Mouse (Mus musculus): ENCODE measurements around the gene Rnf121. TPM values are rescaled to one million over a fixed set of nuclear protein-coding genes. Genes with fewer than 3 reads are reported as not detected.
A peak's percentile ranks its signal among the peaks of the same experiment; 100 is the strongest.

Rnf121 gene
- polyA plus RNA-seq, 1 experiment from 2014 or later, result 31.0 TPM

GRCm38 (mm10) chr7:102014995-102015394, 50.3 kb downstream of the Rnf121 start:
- Histone ChIP-seq H3K27me3 (ENCODE audit: low read depth, poor library complexity, severe bottlenecking) (no peaks in the 10 kb centered on the region), H3K36me3 (peaks cover 100% of the 10 kb centered on the region), H3K4me1 (no peaks in the 10 kb centered on the region), H3K27ac (no peak overlapping the region), H3K4me3 (no peak overlapping the region), H3K9me3 (replicated peaks) (no peaks in the 10 kb centered on the region)
- 88% methylated on average over 2 of the region's 2 CpGs for WGBS
- no peak for DNase-seq (ENCODE audit: low spot score)

- no peak for DNase-seq (ENCODE audit: low spot score)
Measured at GRCm38 (mm10) chr7:102013416-102013815, 51.9 kb downstream of the Rnf121 start.

GRCm38 (mm10) chr7:102011855-102012254, 53.4 kb downstream of the Rnf121 start:
- no peak for DNase-seq (ENCODE audit: low spot score)
- Histone ChIP-seq H3K27ac (no peak overlapping the region), H3K27me3 (ENCODE audit: low read depth, poor library complexity, severe bottlenecking) (no peaks in the 10 kb centered on the region), H3K36me3 (peaks cover 100% of the 10 kb centered on the region), H3K4me3 (no peak overlapping the region), H3K4me1 (no peaks in the 10 kb centered on the region), H3K9me3 (replicated peaks) (no peaks in the 10 kb centered on the region)
- 93% methylated on average over 9 of the region's 9 CpGs for WGBS

More at GRCm38 (mm10) chr7:102013416-102013815, 51.9 kb downstream of the Rnf121 start:
- no peaks in the 10 kb centered on the region for H3K9me3 ChIP-seq (replicated peaks)
- H3K4me3 ChIP-seq, result no peak overlapping the region
- no peaks in the 10 kb centered on the region for H3K4me1 ChIP-seq
- H3K27me3 ChIP-seq (ENCODE audit: low read depth, poor library complexity, severe bottlenecking), result no peaks in the 10 kb centered on the region
- WGBS, result 94% methylated on average over 8 of the region's 8 CpGs
- H3K36me3 ChIP-seq, result peaks cover 100% of the 10 kb centered on the region
- H3K27ac ChIP-seq, result no peak overlapping the region

- DNase-seq (ENCODE audit: low spot score), result no peak
- 94% methylated on average over 1 of the region's 1 CpGs for WGBS
- Histone ChIP-seq H3K9me3 (replicated peaks) (no peaks in the 10 kb centered on the region), H3K27me3 (ENCODE audit: low read depth, poor library complexity, severe bottlenecking) (no peaks in the 10 kb centered on the region), H3K4me1 (no peaks in the 10 kb centered on the region), H3K27ac (no peak overlapping the region), H3K36me3 (peaks cover 100% of the 10 kb centered on the region), H3K4me3 (no peak overlapping the region)
Measured at GRCm38 (mm10) chr7:102006520-102006919, 58.7 kb downstream of the Rnf121 start.

GRCm38 (mm10) chr7:102000921-102001630, 64.2 kb downstream of the Rnf121 start:
- Histone ChIP-seq H3K36me3 (peaks cover 100% of the 10 kb centered on the region), H3K27ac (no peak overlapping the region), H3K4me3 (no peak overlapping the region), H3K9me3 (replicated peaks) (no peaks in the 10 kb centered on the region), H3K4me1 (no peaks in the 10 kb centered on the region), H3K27me3 (ENCODE audit: low read depth, poor library complexity, severe bottlenecking) (no peaks in the 10 kb centered on the region)
- DNase-seq (ENCODE audit: low spot score), result no peak
- WGBS, result 94% methylated on average over 26 of the region's 26 CpGs

- Histone ChIP-seq H3K27ac (no peak overlapping the region), H3K36me3 (peaks cover 100% of the 10 kb centered on the region), H3K4me3 (no peak overlapping the region), H3K27me3 (ENCODE audit: low read depth, poor library complexity, severe bottlenecking) (no peaks in the 10 kb centered on the region), H3K4me1 (no peaks in the 10 kb centered on the region), H3K9me3 (replicated peaks) (no peaks in the 10 kb centered on the region)
- WGBS, result 94% methylated on average over 8 of the region's 8 CpGs
- no peak for DNase-seq (ENCODE audit: low spot score)
Measured at GRCm38 (mm10) chr7:102000296-102000695, 65.0 kb downstream of the Rnf121 start.

GRCm38 (mm10) chr7:101999461-102000151, 65.7 kb downstream of the Rnf121 start:
- DNase-seq (ENCODE audit: low spot score), result no peak
- no peaks in the 10 kb centered on the region for H3K27me3 ChIP-seq (ENCODE audit: low read depth, poor library complexity, severe bottlenecking)
- WGBS, result 93% methylated on average over 15 of the region's 15 CpGs
- H3K4me3 ChIP-seq, result no peak overlapping the region
- H3K27ac ChIP-seq, result no peak overlapping the region
- no peaks in the 10 kb centered on the region for H3K4me1 ChIP-seq
- no peaks in the 10 kb centered on the region for H3K9me3 ChIP-seq (replicated peaks)
- peaks cover 100% of the 10 kb centered on the region for H3K36me3 ChIP-seq

GRCm38 (mm10) chr7:101998194-101998927, 66.9 kb downstream of the Rnf121 start:
- Histone ChIP-seq H3K9me3 (replicated peaks) (no peaks in the 10 kb centered on the region), H3K4me3 (no peak overlapping the region), H3K27me3 (ENCODE audit: low read depth, poor library complexity, severe bottlenecking) (no peaks in the 10 kb centered on the region), H3K36me3 (peaks cover 100% of the 10 kb centered on the region), H3K4me1 (no peaks in the 10 kb centered on the region), H3K27ac (no peak overlapping the region)
- DNase-seq (ENCODE audit: low spot score), result peak; percentile 82
- 69% methylated on average over 14 of the region's 14 CpGs for WGBS

- H3K9me3 ChIP-seq (replicated peaks), result no peaks in the 10 kb centered on the region
- no peak overlapping the region for H3K4me3 ChIP-seq
- no peak overlapping the region for H3K27ac ChIP-seq
- WGBS, result 95% methylated on average over 3 of the region's 3 CpGs
- H3K27me3 ChIP-seq (ENCODE audit: low read depth, poor library complexity, severe bottlenecking), result no peaks in the 10 kb centered on the region
- DNase-seq (ENCODE audit: low spot score), result no peak
- no peaks in the 10 kb centered on the region for H3K4me1 ChIP-seq
- H3K36me3 ChIP-seq, result peaks cover 100% of the 10 kb centered on the region
Measured at GRCm38 (mm10) chr7:101994241-101994640, 71.0 kb downstream of the Rnf121 start.

- Histone ChIP-seq H3K9me3 (replicated peaks) (no peaks in the 10 kb centered on the region), H3K27ac (no peak overlapping the region), H3K36me3 (peaks cover 98% of the 10 kb centered on the region), H3K4me3 (no peak overlapping the region), H3K27me3 (ENCODE audit: low read depth, poor library complexity, severe bottlenecking) (no peaks in the 10 kb centered on the region), H3K4me1 (no peaks in the 10 kb centered on the region)
- DNase-seq (ENCODE audit: low spot score), result no peak
- 87% methylated on average over 3 of the region's 3 CpGs for WGBS
Measured at GRCm38 (mm10) chr7:101985081-101985480, 80.2 kb downstream of the Rnf121 start.

- no peak overlapping the region for H3K27ac ChIP-seq
- DNase-seq (ENCODE audit: low spot score), result no peak
- H3K4me1 ChIP-seq, result no peaks in the 10 kb centered on the region
- H3K27me3 ChIP-seq (ENCODE audit: low read depth, poor library complexity, severe bottlenecking), result no peaks in the 10 kb centered on the region
- 64% methylated on average over 1 of the region's 1 CpGs for WGBS
- H3K4me3 ChIP-seq, result no peak overlapping the region
- H3K9me3 ChIP-seq (replicated peaks), result no peaks in the 10 kb centered on the region
- peaks cover 85% of the 10 kb centered on the region for H3K36me3 ChIP-seq
Measured at GRCm38 (mm10) chr7:101982735-101983134, 82.5 kb downstream of the Rnf121 start.

GRCm38 (mm10) chr7:101974505-101974904, 90.8 kb downstream of the Rnf121 start:
- peak overlapping the region; percentile 26 for H3K4me3 ChIP-seq
- peaks cover 51% of the 10 kb centered on the region for H3K4me1 ChIP-seq
- H3K9me3 ChIP-seq (replicated peaks), result no peaks in the 10 kb centered on the region
- 30% methylated on average over 2 of the region's 2 CpGs for WGBS
- DNase-seq (ENCODE audit: low spot score), result no peak
- peak overlapping the region; percentile 80 for H3K27ac ChIP-seq
- H3K27me3 ChIP-seq (ENCODE audit: low read depth, poor library complexity, severe bottlenecking), result no peaks in the 10 kb centered on the region
- peaks cover 30% of the 10 kb centered on the region for H3K36me3 ChIP-seq

- H3K4me3 ChIP-seq, result peak overlapping the region; percentile 26
- H3K4me1 ChIP-seq, result peaks cover 59% of the 10 kb centered on the region
- no peaks in the 10 kb centered on the region for H3K27me3 ChIP-seq (ENCODE audit: low read depth, poor library complexity, severe bottlenecking)
- WGBS, result 22% methylated on average over 3 of the region's 3 CpGs
- peak overlapping the region; percentile 80 for H3K27ac ChIP-seq
- peaks cover 25% of the 10 kb centered on the region for H3K36me3 ChIP-seq
- no peaks in the 10 kb centered on the region for H3K9me3 ChIP-seq (replicated peaks)
- DNase-seq (ENCODE audit: low spot score), result peak; percentile 53
Measured at GRCm38 (mm10) chr7:101973730-101974129, 91.5 kb downstream of the Rnf121 start.

Measured in limb, embryonic 10.5 days (tissue).